Mouse (Mus musculus): ENCODE results near the gene Adamts9. TPM values are rescaled to one million over a fixed set of nuclear protein-coding genes. Genes with fewer than 3 reads are reported as not detected.
A peak's percentile ranks its signal among the peaks of the same experiment; 100 is the strongest.

Gene Adamts9
- polyA plus RNA-seq, 1 experiment from 2014 or later = 4.9 TPM

- H3K27ac ChIP-seq (replicated peaks; ENCODE audit: low read depth, low read length) = no peak overlapping the region
- no peaks in the 10 kb centered on the region; the same call in 1 of the 2 replicates for H3K4me1 ChIP-seq (ENCODE audit: control insufficient read depth, insufficient read depth, low read length)
- H3K4me3 ChIP-seq (ENCODE audit: low read depth, low read length) = no peak overlapping the region
- H3K4me2 ChIP-seq (ENCODE audit: low read depth, low read length) = no peak overlapping the region
- H3K36me3 ChIP-seq (replicated peaks; ENCODE audit: control insufficient read depth, insufficient read depth, low read depth, low read length) = no peaks in the 10 kb centered on the region
- ATAC-seq (replicated peaks; ENCODE audit: insufficient number of reproducible peaks, low FRiP score, low TSS enrichment, low read depth) (no peak), DNase-seq (ENCODE audit: low spot score) (no peak)
- no peak overlapping the region for H3K9ac ChIP-seq (replicated peaks; ENCODE audit: low read length)
- H3K9me3 ChIP-seq (replicated peaks; ENCODE audit: control insufficient read depth, low read length) = no peaks in the 10 kb centered on the region
- no peaks in the 10 kb centered on the region for H3K27me3 ChIP-seq (ENCODE audit: control insufficient read depth, insufficient read depth, low read length)
These were observed 183.7 kb downstream of the Adamts9 start for GRCm38 (mm10) chr6:92759616-92760015.

DNA sequence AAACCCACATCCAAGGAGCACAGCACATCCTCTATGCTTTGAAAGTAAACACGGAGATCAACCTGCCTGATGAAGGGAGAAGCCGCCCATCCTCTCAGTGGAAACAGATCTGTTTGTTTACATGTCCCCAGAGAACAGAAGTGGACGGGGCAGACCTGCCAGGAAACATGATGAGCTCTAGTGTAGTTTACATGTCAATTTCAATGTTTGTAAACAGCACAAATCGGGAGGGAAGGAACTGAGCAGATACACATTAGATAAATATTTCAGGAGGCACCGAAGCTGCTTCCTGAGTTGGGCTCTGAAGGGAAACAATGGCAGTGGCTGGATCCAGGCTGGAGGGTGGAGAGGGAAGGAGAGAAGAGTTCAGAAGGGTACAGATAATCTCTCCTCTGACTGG lies 187.5 kb downstream of the Adamts9 start:
- WGBS = 33% methylated on average over 5 of the region's 5 CpGs
- Histone ChIP-seq H3K9me3 (replicated peaks; ENCODE audit: control insufficient read depth, low read length) (no peaks in the 10 kb centered on the region), H3K4me2 (ENCODE audit: low read depth, low read length) (no peak overlapping the region), H3K27me3 (ENCODE audit: control insufficient read depth, insufficient read depth, low read length) (no peaks in the 10 kb centered on the region), H3K4me1 (ENCODE audit: control insufficient read depth, insufficient read depth, low read length) (no peaks in the 10 kb centered on the region), H3K4me3 (ENCODE audit: low read depth, low read length) (no peak overlapping the region), H3K36me3 (replicated peaks; ENCODE audit: control insufficient read depth, insufficient read depth, low read depth, low read length) (no peaks in the 10 kb centered on the region), H3K27ac (replicated peaks; ENCODE audit: low read depth, low read length) (no peak overlapping the region), H3K9ac (replicated peaks; ENCODE audit: low read length) (no peak overlapping the region)
- DNase-seq (ENCODE audit: low spot score) = no peak
- no peak for ATAC-seq (replicated peaks; ENCODE audit: insufficient number of reproducible peaks, low FRiP score, low TSS enrichment, low read depth)

DNA sequence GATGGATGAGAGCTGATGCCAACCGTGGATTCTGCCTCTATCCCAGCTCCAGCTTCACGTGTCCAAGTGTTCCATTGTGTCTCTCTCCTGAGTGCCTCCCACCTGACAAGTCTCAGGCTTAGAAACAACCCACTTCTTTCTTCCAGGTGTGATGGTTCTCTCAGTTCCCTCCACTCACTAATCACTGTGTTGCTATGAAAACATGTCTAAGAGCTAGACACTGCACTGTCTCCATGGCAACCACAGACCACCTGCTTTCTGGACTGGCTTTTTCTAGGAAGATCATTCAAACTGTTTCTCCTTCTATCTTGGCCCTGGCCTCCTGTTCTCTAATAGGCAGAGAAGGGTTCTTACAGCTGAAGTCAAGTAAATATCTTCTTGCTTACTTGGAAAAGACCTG lies 190.6 kb downstream of the Adamts9 start:
- Histone ChIP-seq H3K4me1 (ENCODE audit: control insufficient read depth, insufficient read depth, low read length) (no peaks in the 10 kb centered on the region), H3K9me3 (replicated peaks; ENCODE audit: control insufficient read depth, low read length) (no peaks in the 10 kb centered on the region), H3K4me2 (ENCODE audit: low read depth, low read length) (no peak overlapping the region), H3K27ac (replicated peaks; ENCODE audit: low read depth, low read length) (no peak overlapping the region), H3K27me3 (ENCODE audit: control insufficient read depth, insufficient read depth, low read length) (no peaks in the 10 kb centered on the region), H3K36me3 (replicated peaks; ENCODE audit: control insufficient read depth, insufficient read depth, low read depth, low read length) (no peaks in the 10 kb centered on the region), H3K4me3 (ENCODE audit: low read depth, low read length) (no peak overlapping the region), H3K9ac (replicated peaks; ENCODE audit: low read length) (no peak overlapping the region)
- 89% methylated on average over 2 of the region's 2 CpGs for WGBS
- DNase-seq (ENCODE audit: low spot score) (no peak), ATAC-seq (replicated peaks; ENCODE audit: insufficient number of reproducible peaks, low FRiP score, low TSS enrichment, low read depth) (no peak)

DNA sequence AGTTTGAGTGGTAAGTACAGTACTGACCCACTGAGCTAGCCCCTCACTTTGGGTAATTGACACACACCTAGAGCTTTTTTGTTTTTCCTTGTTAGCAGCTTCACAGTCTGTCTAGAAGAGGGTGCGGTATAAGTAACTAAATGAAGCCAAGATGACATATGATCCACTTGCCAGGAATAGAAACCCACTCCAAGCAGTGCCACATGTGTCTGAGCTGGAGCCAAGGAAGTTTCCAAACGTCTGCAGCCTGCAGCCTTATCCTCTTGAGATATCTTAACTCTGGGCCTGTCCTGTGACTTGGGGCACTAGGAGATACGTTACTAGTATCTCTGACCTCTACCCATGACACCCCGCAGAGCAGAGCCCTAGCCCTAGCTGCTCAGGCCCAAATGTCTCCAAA lies 193.9 kb downstream of the Adamts9 start:
- H3K9ac ChIP-seq (replicated peaks; ENCODE audit: low read length) = no peak overlapping the region
- no peak overlapping the region for H3K27ac ChIP-seq (replicated peaks; ENCODE audit: low read depth, low read length)
- H3K36me3 ChIP-seq (replicated peaks; ENCODE audit: control insufficient read depth, insufficient read depth, low read depth, low read length) = no peaks in the 10 kb centered on the region
- no peaks in the 10 kb centered on the region for H3K4me1 ChIP-seq (ENCODE audit: control insufficient read depth, insufficient read depth, low read length)
- H3K4me2 ChIP-seq (ENCODE audit: low read depth, low read length) = no peak overlapping the region
- ATAC-seq (replicated peaks; ENCODE audit: insufficient number of reproducible peaks, low FRiP score, low TSS enrichment, low read depth) (no peak), DNase-seq (ENCODE audit: low spot score) (no peak)
- H3K4me3 ChIP-seq (ENCODE audit: low read depth, low read length) = no peak overlapping the region
- 62% methylated on average over 4 of the region's 4 CpGs for WGBS
- H3K27me3 ChIP-seq (ENCODE audit: control insufficient read depth, insufficient read depth, low read length) = no peaks in the 10 kb centered on the region
- H3K9me3 ChIP-seq (replicated peaks; ENCODE audit: control insufficient read depth, low read length) = no peaks in the 10 kb centered on the region

DNA sequence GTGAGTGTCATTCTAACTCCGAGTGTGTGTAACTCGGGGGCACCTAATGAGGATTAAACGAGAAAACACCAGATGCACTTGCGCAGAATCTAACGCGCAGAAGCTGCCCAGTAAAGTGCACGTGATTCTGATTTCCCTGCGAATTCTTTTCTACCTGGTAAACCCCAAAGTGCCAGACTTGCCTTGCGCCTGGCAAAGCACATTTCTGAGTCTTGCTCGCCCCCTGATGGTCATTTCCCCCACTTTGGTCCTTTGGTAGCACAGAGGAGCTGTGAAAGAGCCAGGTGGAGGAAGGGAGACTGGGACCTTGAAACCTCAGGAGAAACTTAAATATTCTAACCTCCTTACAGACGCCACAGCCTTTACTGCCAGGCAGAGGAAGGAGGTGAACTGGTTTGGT lies 199.7 kb downstream of the Adamts9 start:
- WGBS = 11% methylated on average over 11 of the region's 11 CpGs
- no peak overlapping the region for H3K4me3 ChIP-seq (ENCODE audit: low read depth, low read length)
- no peaks in the 10 kb centered on the region for H3K27me3 ChIP-seq (ENCODE audit: control insufficient read depth, insufficient read depth, low read length)
- no peaks in the 10 kb centered on the region for H3K36me3 ChIP-seq (replicated peaks; ENCODE audit: control insufficient read depth, insufficient read depth, low read depth, low read length)
- no peak overlapping the region for H3K4me2 ChIP-seq (ENCODE audit: low read depth, low read length)
- H3K27ac ChIP-seq (replicated peaks; ENCODE audit: low read depth, low read length) = no peak overlapping the region
- DNase-seq (ENCODE audit: low spot score) = peak; percentile 86
- no peak for ATAC-seq (replicated peaks; ENCODE audit: insufficient number of reproducible peaks, low FRiP score, low TSS enrichment, low read depth)
- no peaks in the 10 kb centered on the region for H3K4me1 ChIP-seq (ENCODE audit: control insufficient read depth, insufficient read depth, low read length)
- no peaks in the 10 kb centered on the region for H3K9me3 ChIP-seq (replicated peaks; ENCODE audit: control insufficient read depth, low read length)
- no peak overlapping the region for H3K9ac ChIP-seq (replicated peaks; ENCODE audit: low read length)

- ATAC-seq (replicated peaks; ENCODE audit: insufficient number of reproducible peaks, low FRiP score, low TSS enrichment, low read depth) = no peak
These were observed 206.2 kb downstream of the Adamts9 start for GRCm38 (mm10) chr6:92737116-92737515.

DNA sequence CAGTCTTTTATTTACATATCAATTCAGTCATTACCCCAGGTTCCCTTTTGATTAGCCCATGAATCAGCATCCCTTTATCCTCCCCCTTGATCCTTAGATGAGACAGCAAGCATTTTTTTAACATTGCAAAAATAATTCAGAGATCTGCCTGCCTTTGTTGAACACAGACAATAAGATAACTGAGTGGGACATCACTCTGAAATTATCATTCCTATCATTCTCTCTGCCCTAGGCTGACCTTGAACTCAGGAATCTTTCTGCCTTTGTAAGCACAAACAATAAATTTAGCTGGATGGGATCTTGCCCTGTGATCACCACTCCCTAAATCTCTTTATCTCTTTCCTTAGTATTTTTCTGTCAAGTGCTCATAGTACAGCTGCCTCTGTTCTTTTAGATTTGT lies 209.6 kb downstream of the Adamts9 start:
- no peaks in the 10 kb centered on the region for H3K36me3 ChIP-seq (replicated peaks; ENCODE audit: control insufficient read depth, insufficient read depth, low read depth, low read length)
- H3K27ac ChIP-seq (replicated peaks; ENCODE audit: low read depth, low read length) = no peak overlapping the region
- no peaks in the 10 kb centered on the region for H3K4me1 ChIP-seq (ENCODE audit: control insufficient read depth, insufficient read depth, low read length)
- H3K9ac ChIP-seq (replicated peaks; ENCODE audit: low read length) = no peak overlapping the region
- DNase-seq (ENCODE audit: low spot score) (no peak), ATAC-seq (replicated peaks; ENCODE audit: insufficient number of reproducible peaks, low FRiP score, low TSS enrichment, low read depth) (no peak)
- no peak overlapping the region for H3K4me2 ChIP-seq (ENCODE audit: low read depth, low read length)
- no peak overlapping the region for H3K4me3 ChIP-seq (ENCODE audit: low read depth, low read length)
- no peaks in the 10 kb centered on the region for H3K27me3 ChIP-seq (ENCODE audit: control insufficient read depth, insufficient read depth, low read length)
- H3K9me3 ChIP-seq (replicated peaks; ENCODE audit: control insufficient read depth, low read length) = no peaks in the 10 kb centered on the region

More at GRCm38 (mm10) chr6:92737116-92737515, 206.2 kb downstream of the Adamts9 start:
- H3K36me3 ChIP-seq (replicated peaks; ENCODE audit: control insufficient read depth, insufficient read depth, low read depth, low read length) = no peaks in the 10 kb centered on the region
- no peak overlapping the region for H3K27ac ChIP-seq (replicated peaks; ENCODE audit: low read depth, low read length)
- no peak for DNase-seq (ENCODE audit: low spot score)
- 85% methylated on average over 1 of the region's 1 CpGs for WGBS
- no peak overlapping the region for H3K4me3 ChIP-seq (ENCODE audit: low read depth, low read length)
- no peak overlapping the region for H3K4me2 ChIP-seq (ENCODE audit: low read depth, low read length)
- H3K9me3 ChIP-seq (replicated peaks; ENCODE audit: control insufficient read depth, low read length) = no peaks in the 10 kb centered on the region
- H3K9ac ChIP-seq (replicated peaks; ENCODE audit: low read length) = no peak overlapping the region
- no peaks in the 10 kb centered on the region for H3K4me1 ChIP-seq (ENCODE audit: control insufficient read depth, insufficient read depth, low read length)
- no peaks in the 10 kb centered on the region for H3K27me3 ChIP-seq (ENCODE audit: control insufficient read depth, insufficient read depth, low read length)

DNA sequence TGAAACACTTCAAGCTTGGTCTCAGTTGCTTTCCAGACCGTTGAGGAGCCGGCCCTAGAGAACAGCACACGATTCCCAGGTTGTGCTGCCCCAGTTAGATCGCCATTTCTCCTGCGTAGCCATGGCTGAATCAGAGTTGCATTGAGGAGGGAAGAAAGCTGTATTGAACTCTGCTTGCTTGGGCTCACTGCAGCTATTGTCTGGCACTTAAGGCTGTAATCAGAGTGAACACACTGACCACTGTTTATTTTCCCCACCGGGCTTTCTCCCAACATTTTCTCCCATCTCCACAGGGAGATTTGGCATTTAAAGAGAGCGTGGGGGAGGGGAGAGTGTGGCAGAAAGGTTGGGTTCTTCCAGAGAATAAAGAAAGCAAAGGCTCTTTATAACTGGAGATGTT lies 214.8 kb downstream of the Adamts9 start:
- no peak overlapping the region for H3K4me2 ChIP-seq (ENCODE audit: low read depth, low read length)
- DNase-seq (ENCODE audit: low spot score) (no peak), ATAC-seq (replicated peaks; ENCODE audit: insufficient number of reproducible peaks, low FRiP score, low TSS enrichment, low read depth) (no peak)
- WGBS = 38% methylated on average over 7 of the region's 7 CpGs
- H3K4me3 ChIP-seq (ENCODE audit: low read depth, low read length) = no peak overlapping the region
- H3K27me3 ChIP-seq (ENCODE audit: control insufficient read depth, insufficient read depth, low read length) = no peaks in the 10 kb centered on the region
- H3K36me3 ChIP-seq (replicated peaks; ENCODE audit: control insufficient read depth, insufficient read depth, low read depth, low read length) = no peaks in the 10 kb centered on the region
- no peak overlapping the region; the same call in 1 of the 2 replicates for H3K9ac ChIP-seq (replicated peaks; ENCODE audit: low read length)
- H3K27ac ChIP-seq (replicated peaks; ENCODE audit: low read depth, low read length) = no peak overlapping the region
- no peaks in the 10 kb centered on the region; the same call in 1 of the 2 replicates for H3K4me1 ChIP-seq (ENCODE audit: control insufficient read depth, insufficient read depth, low read length)
- no peaks in the 10 kb centered on the region for H3K9me3 ChIP-seq (replicated peaks; ENCODE audit: control insufficient read depth, low read length)
